Mouse (Mus musculus) megakaryocyte, embryonic 14.5 days (primary cell): Measurements from ENCODE around the gene Neurl1b.

Experiments used
- FLI1 ChIP-seq: IDR thresholded peaks from 2 replicates; pipeline ENCODE4 v1.6.1; 2012; ENCODE audit warnings: low read length, inconsistent platforms, mixed read lengths
- GATA1 ChIP-seq: IDR thresholded peaks from 3 replicates; pipeline ENCODE4 v1.6.1; 2012; ENCODE audit warnings: mixed read lengths, low read length, inconsistent platforms, borderline replicate concordance

- TF ChIP-seq FLI1 (no peak), GATA1 (no peak)
Measured at GRCm38 (mm10) chr17:26452371-26452972, 37.8 kb downstream of the Neurl1b start.
